Mouse (Mus musculus): ENCODE measurements at regions not wholly inside any gene's neighbourhood (a gene's known extent, or its start where the extent isn't known, plus 50 kb on each side); places are given as distances from the start of the nearest gene placed in this dataset.

GRCm38 (mm10) chr15:86944529-86944928, 599.6 kb upstream of the Fam19a5 start:
- TF ChIP-seq CTCF (IDR thresholded peaks at IDR 0.05; ENCODE audit: insufficient read depth, low read depth, low read length) (no peak), POLR2A (IDR thresholded peaks at IDR 0.05; ENCODE audit: insufficient read depth, low read depth, low read length) (no peak)
